Mouse (Mus musculus) adrenal gland, adult 10 weeks (tissue): ENCODE data around the gene Tbc1d7. TPM values are rescaled to one million over a fixed set of nuclear protein-coding genes. Genes with fewer than 3 reads are reported as not detected.

Experiments
- polyA plus RNA-seq: library from polyadenylated mRNA; stranded (reverse); fragments of 350-450 nt; fragmentation: Illumina TruSeq; extraction: RNeasy Lipid Tissue Mini Kit (QIAGEN cat#74804); gene quantifications from one replicate; pipeline ENCODE4 v1.2.3, GENCODE M21; 2014; ENCODE audit warnings: low read depth, low replicate concordance

Gene Tbc1d7
- 8.1 TPM for polyA plus RNA-seq

DNA sequence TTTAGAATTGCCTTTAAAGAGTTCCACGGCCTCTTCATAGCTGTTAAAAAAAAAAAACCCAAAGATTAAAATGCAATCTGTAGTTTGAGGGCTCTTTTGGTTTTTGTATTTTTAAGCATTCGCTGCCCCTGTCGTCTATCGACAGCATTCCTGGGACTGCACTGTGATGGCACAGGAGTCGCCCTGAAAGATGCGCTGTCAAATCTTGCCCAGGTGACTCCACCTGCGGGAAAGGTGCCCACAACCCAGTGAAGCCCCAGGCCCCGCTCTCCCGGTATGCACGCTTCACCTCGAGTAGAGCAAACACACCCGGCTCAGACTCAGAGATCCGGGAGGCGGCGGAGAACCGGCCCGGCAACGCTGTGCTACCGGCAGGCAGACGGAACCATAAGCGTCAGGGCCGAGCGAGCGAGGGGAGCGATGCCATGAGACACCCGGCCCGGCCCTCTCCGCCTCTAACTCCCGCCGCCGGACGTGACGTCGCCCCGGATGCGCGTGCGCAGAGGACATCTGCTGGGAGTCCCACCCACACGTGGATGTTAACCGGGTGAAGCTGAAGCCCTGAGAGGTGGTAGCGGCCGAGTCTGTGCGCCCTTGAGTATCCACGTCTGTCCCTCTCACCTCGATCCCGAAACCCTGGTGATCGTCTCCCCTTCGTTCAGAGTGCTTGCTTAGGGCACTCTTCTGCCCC, at the start of gene Tbc1d7:
Tbc1d7 (minus strand) TSS at position 482 of the 691 bp plus-strand sequence.

Other genes with a start within 250 kb of the Tbc1d7 start
- 4.3 TPM for gene Gfod1, start 132.7 kb upstream of the Tbc1d7 start, polyA plus RNA-seq
- gene Sirt5, start 194.0 kb upstream of the Tbc1d7 start, polyA plus RNA-seq = 10.9 TPM
- 294 TPM for gene Nol7, start 226.9 kb upstream of the Tbc1d7 start, polyA plus RNA-seq